Mouse (Mus musculus) thymus, adult 2 months (tissue): ENCODE measurements around the gene Pde3a. TPM values are rescaled to one million over a fixed set of nuclear protein-coding genes. Genes with fewer than 3 reads are reported as not detected.

Experiments used
- DNase-seq: peaks from one replicate; pipeline ENCODE4 v3.0.0; 2021
- H3K27ac ChIP-seq: fragments of 200-500 bp; 2 replicates; pipeline ENCODE4 v1.5.1; 2012; ENCODE audit warnings: low read length, control low read depth; ENCODE audit not compliant: control insufficient read depth, insufficient read depth
- H3K27me3 ChIP-seq: fragments of 200-500 bp; 2 replicates; pipeline ENCODE4 v1.6.1; 2012; ENCODE audit warnings: mild to moderate bottlenecking, low read length, moderate library complexity, mixed read lengths; ENCODE audit not compliant: control insufficient read depth, insufficient read depth
- H3K36me3 ChIP-seq: fragments of 200-500 bp; 2 replicates; pipeline ENCODE4 v1.6.1; 2012; ENCODE audit warnings: mild to moderate bottlenecking, low read length, moderate library complexity; ENCODE audit not compliant: control insufficient read depth, insufficient read depth
- H3K4me1 ChIP-seq: fragments of 200-500 bp; replicated peaks from 2 replicates; pipeline ENCODE4 v1.6.1; 2012; ENCODE audit warnings: low read length; ENCODE audit not compliant: control insufficient read depth, insufficient read depth
- H3K4me3 ChIP-seq: fragments of 200-500 bp; 2 replicates; pipeline ENCODE4 v1.5.1; 2012; ENCODE audit warnings: mild to moderate bottlenecking, low read length, control low read depth, moderate library complexity; ENCODE audit not compliant: control insufficient read depth, insufficient read depth
- CTCF ChIP-seq: fragments of 200-500 bp; IDR thresholded peaks from 2 replicates; pipeline ENCODE4 v1.5.1; 2012; ENCODE audit warnings: mild to moderate bottlenecking, control low read depth, low read length, moderate library complexity, borderline replicate concordance; ENCODE audit not compliant: control insufficient read depth, poor library complexity, insufficient read depth; ENCODE audit errors: extremely low read depth
- POLR2A ChIP-seq: fragments of 200-500 bp; IDR thresholded peaks from 2 replicates; pipeline ENCODE4 v1.6.1; 2012; ENCODE audit warnings: mild to moderate bottlenecking, low read length, control low read depth, moderate library complexity; ENCODE audit not compliant: control insufficient read depth, poor library complexity, insufficient read depth; ENCODE audit errors: extremely low read depth
- WGBS: fragments of 180-500 bp; shearing (Covaris S2); methylation state at CpG from one replicate; pipeline ENCODE4 v1.1.7; 2018; 5-methylcytosine and 5-hydroxymethylcytosine counted together
- polyA plus RNA-seq: library from polyadenylated mRNA; depleted of rRNA; stranded (reverse); fragments of >200 nt; gene quantifications from 2 replicates; pipeline ENCODE4 v1.2.3, GENCODE M21; 2012

The Pde3a gene
- polyA plus RNA-seq, 1 experiment, result 1.3 TPM

GRCm38 (mm10) chr6:141522541-141522940 is 273.5 kb downstream of the Pde3a start:
- Histone ChIP-seq H3K27me3 (no peaks in the 10 kb centered on the region), H3K36me3 (no peaks in the 10 kb centered on the region), H3K4me1 (no peaks in the 10 kb centered on the region), H3K4me3 (no peak overlapping the region), H3K27ac (no peak overlapping the region)
- DNase-seq, result no peak
- WGBS, result 91% methylated on average over 2 of the region's 2 CpGs
- TF ChIP-seq CTCF, result no peak
- no peak for TF ChIP-seq POLR2A

GRCm38 (mm10) chr6:141523747-141524640 is 274.9 kb downstream of the Pde3a start, which contains the start of gene Slco1c1:
Slco1c1 (plus strand) TSS chr6:141524368.
- H3K27me3 ChIP-seq, result no peaks in the 10 kb centered on the region
- DNase-seq, result no peak
- 71% methylated on average over 2 of the region's 2 CpGs for WGBS
- H3K4me3 ChIP-seq, result no peak within 1 kb of the TSS
- no peaks in the 10 kb centered on the region for H3K36me3 ChIP-seq
- no peaks in the 10 kb centered on the region for H3K4me1 ChIP-seq
- TF ChIP-seq POLR2A (no peak), CTCF (no peak)
- H3K27ac ChIP-seq, result no peak within 1 kb of the TSS

GRCm38 (mm10) chr6:141525787-141526186 is 276.7 kb downstream of the Pde3a start:
- DNase-seq, result no peak
- TF ChIP-seq CTCF (no peak), POLR2A (no peak)
- 96% methylated on average over 1 of the region's 1 CpGs for WGBS
- Histone ChIP-seq H3K27ac (no peak overlapping the region), H3K4me3 (no peak overlapping the region), H3K36me3 (no peaks in the 10 kb centered on the region), H3K27me3 (no peaks in the 10 kb centered on the region), H3K4me1 (no peaks in the 10 kb centered on the region)

- Histone ChIP-seq H3K4me1 (no peaks in the 10 kb centered on the region), H3K36me3 (no peaks in the 10 kb centered on the region), H3K4me3 (no peak overlapping the region), H3K27me3 (no peaks in the 10 kb centered on the region), H3K27ac (no peak overlapping the region)
- 84% methylated on average over 6 of the region's 6 CpGs for WGBS
- DNase-seq, result no peak
- TF ChIP-seq CTCF, result no peak
- TF ChIP-seq POLR2A, result no peak
Observed at GRCm38 (mm10) chr6:141530865-141531264, 281.8 kb downstream of the Pde3a start.

- no peak overlapping the region for H3K27ac ChIP-seq
- WGBS, result 56% methylated on average over 3 of the region's 3 CpGs
- no peak for DNase-seq
Observed at GRCm38 (mm10) chr6:141537298-141537697, 288.2 kb downstream of the Pde3a start.

GRCm38 (mm10) chr6:141541136-141541535 is 292.1 kb downstream of the Pde3a start:
- WGBS, result 78% methylated on average over 1 of the region's 1 CpGs
- H3K36me3 ChIP-seq, result no peaks in the 10 kb centered on the region
- H3K4me3 ChIP-seq, result no peak overlapping the region
- DNase-seq, result no peak
- TF ChIP-seq CTCF (no peak), POLR2A (no peak)
- H3K4me1 ChIP-seq, result no peaks in the 10 kb centered on the region
- no peak overlapping the region for H3K27ac ChIP-seq
- no peaks in the 10 kb centered on the region for H3K27me3 ChIP-seq

More at GRCm38 (mm10) chr6:141537298-141537697, 288.2 kb downstream of the Pde3a start:
- Histone ChIP-seq H3K36me3 (no peaks in the 10 kb centered on the region), H3K4me1 (no peaks in the 10 kb centered on the region), H3K4me3 (no peak overlapping the region), H3K27me3 (no peaks in the 10 kb centered on the region)
- TF ChIP-seq CTCF (no peak), POLR2A (no peak)

GRCm38 (mm10) chr6:141543344-141543743 is 294.3 kb downstream of the Pde3a start:
- Histone ChIP-seq H3K27me3 (no peaks in the 10 kb centered on the region), H3K27ac (no peak overlapping the region), H3K4me3 (no peak overlapping the region), H3K36me3 (no peaks in the 10 kb centered on the region), H3K4me1 (no peaks in the 10 kb centered on the region)
- no peak for TF ChIP-seq CTCF
- TF ChIP-seq POLR2A, result no peak
- WGBS, result 89% methylated on average over 7 of the region's 7 CpGs
- no peak for DNase-seq
